ENCODE assay signal across 13 mouse cellular contexts in the genomic region with DNA sequence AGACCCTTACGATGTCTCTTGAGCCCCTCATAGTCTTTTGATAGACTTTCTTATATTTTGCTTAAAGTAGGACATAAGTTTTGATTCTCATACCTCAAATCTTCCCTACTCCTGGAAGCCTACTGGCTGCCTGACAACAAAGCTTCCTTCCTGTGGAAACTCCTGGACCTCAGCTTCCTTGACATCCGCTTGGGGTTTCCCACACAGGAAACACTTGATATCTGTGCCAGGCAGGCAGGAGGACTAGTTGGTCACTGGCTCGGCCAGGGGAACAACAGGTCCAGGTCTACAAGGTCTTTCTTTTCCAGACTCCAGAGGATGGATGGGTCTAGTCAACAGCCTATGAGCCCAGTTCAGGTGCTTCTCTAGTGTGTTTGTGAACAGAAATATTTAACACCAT.
DNase-seq lines count a peak whose midpoint lies in the region; ATAC-seq and TF ChIP-seq lines count a peak whose summit lies in the region.
"Had no signal": no experiment of that assay in that cellular context is flagged by ENCODE, and none has a peak within 500 bp of the region (broad histone marks: within the 10 kb centered on the region; RNA-seq: fewer than 3 reads in every experiment).

No protein-coding gene starts in this region.

- no peak for TF ChIP-seq CTCF in lung, postnatal 0 days (IDR thresholded peaks at IDR 0.05)
- no peak for TF ChIP-seq CTCF in lung, adult 2 months (IDR thresholded peaks at IDR 0.05; ENCODE audit: insufficient read depth, low read length)

- H3K4me2 ChIP-seq in forebrain, embryonic 12.5 days, result no peak overlapping the region
- H3K4me2 ChIP-seq in forebrain, embryonic 15.5 days (replicated peaks), result no peak overlapping the region
- no peak overlapping the region for H3K4me2 ChIP-seq in lung, postnatal 0 days (replicated peaks; ENCODE audit: low read depth, low read length)

- peak; percentile 75 for TF ChIP-seq EP300 in lung, postnatal 0 days (IDR thresholded peaks at IDR 0.05)

- H3K9me3 ChIP-seq in forebrain, embryonic 12.5 days, result no peaks in the 10 kb centered on the region
- no peaks in the 10 kb centered on the region for H3K9me3 ChIP-seq in forebrain, embryonic 15.5 days
- no peaks in the 10 kb centered on the region for H3K9me3 ChIP-seq in lung, postnatal 0 days (ENCODE audit: low read length)

- peak overlapping the region; percentile 9; the same call in 1 of the 2 replicates for H3K27ac ChIP-seq in forebrain, embryonic 12.5 days
- H3K27ac ChIP-seq in forebrain, embryonic 15.5 days (replicated peaks), result no peak overlapping the region
- no peak overlapping the region for H3K27ac ChIP-seq in lung, postnatal 0 days (ENCODE audit: low read length)
- H3K27ac ChIP-seq: layer of hippocampus, adult 2 months; macrophage had no signal

- no peaks in the 10 kb centered on the region for H3K36me3 ChIP-seq in forebrain, embryonic 12.5 days (replicated peaks)
- no peaks in the 10 kb centered on the region for H3K36me3 ChIP-seq in forebrain, embryonic 15.5 days
- no peaks in the 10 kb centered on the region for H3K36me3 ChIP-seq in lung, postnatal 0 days (ENCODE audit: insufficient read depth, low read length)

- 93% methylated on average over 3 of the region's 3 CpGs for WGBS in forebrain, embryonic 12.5 days
- 93% methylated on average over 3 of the region's 3 CpGs for WGBS in forebrain, embryonic 15.5 days
- 66% methylated on average over 3 of the region's 3 CpGs for WGBS in lung, postnatal 0 days
- 44% methylated on average over 3 of the region's 3 CpGs for WGBS in lung, adult 2 months

- H3K27me3 ChIP-seq in forebrain, embryonic 12.5 days, result no peaks in the 10 kb centered on the region
- no peaks in the 10 kb centered on the region for H3K27me3 ChIP-seq in forebrain, embryonic 15.5 days
- no peaks in the 10 kb centered on the region for H3K27me3 ChIP-seq in lung, postnatal 0 days (replicated peaks; ENCODE audit: insufficient read depth, low read length)

- H3K4me1 ChIP-seq in forebrain, embryonic 12.5 days, result peaks cover 3% of the 10 kb centered on the region; the same call in 1 of the 2 replicates
- H3K4me1 ChIP-seq in forebrain, embryonic 15.5 days, result 0 out of 2 replicates have a peak, but pooled peaks cover 3% of the 10 kb centered on the region
- H3K4me1 ChIP-seq in lung, postnatal 0 days (ENCODE audit: insufficient read depth, low read depth, low read length), result no peaks in the 10 kb centered on the region
- H3K4me1 ChIP-seq in lung, adult 2 months (ENCODE audit: control insufficient read depth, insufficient read depth, low read length), result peaks cover 8% of the 10 kb centered on the region; the same call in 1 of the 2 replicates

- H3K9ac ChIP-seq in forebrain, embryonic 12.5 days, result no peak overlapping the region
- H3K9ac ChIP-seq in forebrain, embryonic 15.5 days (replicated peaks), result no peak overlapping the region
- H3K9ac ChIP-seq in lung, postnatal 0 days (replicated peaks; ENCODE audit: low read depth), result no peak overlapping the region
- H3K9ac ChIP-seq: forebrain, postnatal 0 days had no signal

- peak; percentile 34 for DNase-seq in lung, postnatal 0 days (ENCODE audit: low spot score)
- DNase-seq in lung, adult 2 months, result no peak
- DNase-seq in heart, adult 9 months (ENCODE audit: low spot score in 2 of 2), result peak; percentile 26 to 34
- peak; percentile 37 to 57 for DNase-seq in kidney, postnatal 25 days
- DNase-seq in layer of hippocampus, postnatal 36 days, result no peak
- DNase-seq: B cell, adult 2 months; cerebellum, adult 18-20 months; forebrain, postnatal 0 days; gastrocnemius, postnatal 10 days had no signal

- TF ChIP-seq POLR2A in lung, adult 2 months (IDR thresholded peaks at IDR 0.05; ENCODE audit: borderline replicate concordance, extremely low read depth, low read depth, low read length), result no peak

- no peak overlapping the region for H3K4me3 ChIP-seq in forebrain, embryonic 12.5 days (replicated peaks)
- H3K4me3 ChIP-seq in forebrain, embryonic 15.5 days, result no peak overlapping the region
- no peak overlapping the region for H3K4me3 ChIP-seq in lung, postnatal 0 days (ENCODE audit: low read depth, low read length)
- H3K4me3 ChIP-seq in lung, adult 2 months (replicated peaks; ENCODE audit: extremely low read depth, low read depth, low read length), result no peak overlapping the region
- H3K4me3 ChIP-seq: layer of hippocampus, adult 2 months had no signal

- ATAC-seq in forebrain, embryonic 12.5 days (ENCODE audit: low FRiP score), result no peak
- ATAC-seq in forebrain, embryonic 15.5 days (replicated peaks), result no peak
- no peak; the same call in 1 of the 2 replicates for ATAC-seq in lung, postnatal 0 days

Comparison
In these comparisons a context has a peak if more than half of its experiments do, and no peak if none do; other contexts are left out.
1. DNase-seq: peak in lung, postnatal 0 days (single experiment), heart, adult 9 months (2 of 2) and kidney, postnatal 25 days (2 of 2); none in lung, adult 2 months (single experiment) and layer of hippocampus, postnatal 36 days (0 of 2).